Mouse (Mus musculus) heart, postnatal 14 days (tissue): ENCODE data around the gene Sgce. TPM values are rescaled to one million over a fixed set of nuclear protein-coding genes. Genes with fewer than 3 reads are reported as not detected.
A peak's percentile ranks its signal among the peaks of the same experiment; 100 is the strongest.

Experiments
- DNase-seq, 2 experiments: peaks; one replicate each; pipeline ENCODE4 v3.0.0; 2021 to 2022
- intact Hi-C: fragments of 180-260 bp; cut with DNase I; formaldehyde crosslinking; loops from one replicate; pipeline ENCODE4 v1.15.1; 2025
- total RNA-seq, 2 experiments: library from RNA; stranded (reverse); gene quantifications; 2 replicates each; pipeline ENCODE4 v1.2.3; 2021

The Sgce gene
- total RNA-seq, 2 experiments from 2014 or later, result 27.8 to 29.0 TPM

DNA sequence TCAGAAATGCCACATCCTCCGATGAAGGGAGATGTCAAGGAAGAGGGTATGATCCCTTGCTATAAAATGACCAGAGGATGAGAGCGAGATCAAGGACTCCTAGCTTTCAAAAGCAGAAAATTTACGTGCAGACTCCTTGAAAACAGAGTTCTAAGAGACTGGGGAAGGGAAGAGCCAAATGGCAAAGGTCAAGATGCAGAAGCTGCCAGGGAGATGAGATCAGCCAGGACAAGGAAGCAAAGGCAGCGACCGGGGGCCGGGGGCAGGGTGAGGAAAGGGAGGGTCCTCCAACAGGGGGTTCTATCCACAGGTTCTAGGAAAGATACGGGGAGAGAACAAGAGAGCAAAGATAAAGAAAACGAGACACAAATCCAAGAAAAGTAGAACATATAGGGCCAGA, 15.3 kb downstream of the Sgce start:
- intact Hi-C loops, result no loop called here
- no peak for DNase-seq

DNA sequence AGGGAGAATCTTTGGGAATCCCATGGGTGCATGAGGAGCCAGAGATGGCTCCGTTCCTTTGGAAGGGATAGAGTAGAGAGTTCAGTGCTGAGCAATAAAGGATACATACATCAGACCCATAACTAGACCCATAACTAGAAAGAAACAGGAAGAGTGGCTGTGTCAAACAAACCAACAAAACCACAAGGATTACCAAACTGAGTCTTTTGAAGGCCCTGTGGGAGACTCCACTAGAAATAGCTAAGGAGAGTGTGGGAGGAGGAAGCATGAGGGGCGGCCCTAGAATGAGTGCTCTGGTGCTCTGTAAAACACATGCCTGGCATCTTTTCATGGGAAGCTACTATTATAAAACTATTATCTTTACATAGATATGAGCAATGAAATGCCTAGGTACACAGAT, 18.7 kb downstream of the Sgce start:
- intact Hi-C loops, result no loop called here

GRCm38 (mm10) chr6:4723998-4724757, 22.8 kb downstream of the Sgce start:
- DNase-seq, result no peak
- intact Hi-C loops, result no loop called here

More for the DNA sequence above, 18.7 kb downstream of the Sgce start:
- DNase-seq, result no peak

- intact Hi-C loops, result no loop called here
Observed at GRCm38 (mm10) chr6:4722739-4723138, 24.3 kb downstream of the Sgce start.

DNA sequence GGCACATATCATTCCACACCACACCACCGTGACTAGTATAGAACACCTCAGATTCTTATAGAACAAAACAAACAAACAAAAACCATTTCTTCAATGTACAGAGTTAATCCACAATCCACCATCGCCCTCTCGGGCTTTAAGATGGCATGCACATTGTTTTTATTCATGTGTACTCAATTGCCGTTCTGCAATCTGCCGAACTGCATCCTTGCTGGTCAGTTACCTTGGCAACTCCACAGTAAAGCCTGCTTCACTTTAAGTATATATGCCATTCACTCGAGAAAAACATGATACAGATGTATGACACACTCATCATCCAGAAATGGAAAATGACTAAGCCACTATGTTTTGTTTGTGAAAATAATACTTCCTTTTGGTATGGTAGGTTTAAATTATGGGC, 24.9 kb downstream of the Sgce start:
- no peak for DNase-seq
- intact Hi-C loops, result no loop called here

More at GRCm38 (mm10) chr6:4722739-4723138, 24.3 kb downstream of the Sgce start:
- no peak for DNase-seq

DNA sequence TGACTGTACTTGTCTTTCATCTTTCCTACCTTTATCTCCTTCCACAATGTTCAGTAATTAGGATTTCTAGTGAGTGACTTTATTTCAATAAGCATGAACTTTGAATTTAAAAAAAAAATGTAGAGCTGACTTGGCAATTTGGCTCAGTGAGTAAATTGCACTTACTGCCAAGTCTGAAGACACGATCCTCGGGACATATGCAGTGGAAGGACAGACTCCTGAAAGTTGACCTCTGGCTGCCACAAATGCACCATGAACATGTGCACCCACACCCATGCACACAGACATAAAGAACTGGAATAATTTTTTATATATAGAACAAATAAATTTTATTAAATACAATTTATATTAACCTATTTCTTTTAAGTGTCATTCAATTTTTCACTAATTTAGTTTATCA, 29.7 kb downstream of the Sgce start:
- no peak for DNase-seq
- intact Hi-C loops, result no loop called here

- DNase-seq, result no peak
- intact Hi-C loops, result no loop called here
Observed at GRCm38 (mm10) chr6:4716171-4716570, 30.8 kb downstream of the Sgce start.

DNA sequence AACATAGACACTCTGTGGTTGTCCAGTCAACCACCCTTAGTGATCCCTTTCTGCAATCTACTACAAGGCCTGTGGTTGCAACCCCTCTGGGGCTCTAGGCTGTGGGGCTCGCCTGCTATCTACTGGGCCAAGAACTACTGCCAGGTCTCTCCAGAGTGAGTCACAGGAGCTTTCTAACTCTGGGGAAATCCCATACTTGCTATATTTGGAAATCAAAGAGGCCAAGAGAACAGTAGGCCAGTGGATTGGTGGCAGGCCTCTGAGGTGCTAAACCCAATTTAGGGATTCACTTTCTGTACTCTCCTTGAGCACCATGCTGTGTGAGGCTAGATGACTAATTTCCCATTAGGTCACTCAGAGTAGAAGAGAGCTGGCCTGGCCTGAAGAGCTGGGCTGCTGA, 38.0 kb downstream of the Sgce start:
- peak in 1 of 2 experiments; percentile 18 for DNase-seq
- intact Hi-C loops, result no loop called here

GRCm38 (mm10) chr6:4706415-4706814, 40.6 kb downstream of the Sgce start:
- intact Hi-C loops, result no loop called here
- no peak for DNase-seq

- no peak for DNase-seq
- intact Hi-C loops, result no loop called here
Observed at GRCm38 (mm10) chr6:4703908-4704307, 43.1 kb downstream of the Sgce start.

DNA sequence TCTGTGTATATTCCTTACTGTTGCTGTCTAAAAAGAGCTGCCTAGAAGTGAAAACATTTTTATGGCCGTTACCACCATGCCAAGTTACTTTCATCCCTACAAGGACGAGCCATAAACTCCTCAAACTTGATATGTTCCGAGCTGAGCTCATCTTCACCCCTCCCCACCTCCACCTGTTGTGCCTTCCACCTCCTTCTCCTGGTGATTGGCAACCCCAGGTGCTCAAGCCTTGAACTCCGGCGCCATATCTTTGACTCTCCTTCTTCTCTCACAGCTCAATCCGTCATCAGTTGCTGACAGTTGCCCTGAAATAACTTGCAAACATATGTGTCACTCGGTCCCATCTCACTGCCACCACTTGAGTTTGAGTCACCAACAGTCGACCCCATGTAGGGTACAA, 45.4 kb downstream of the Sgce start:
- intact Hi-C loops, result no loop called here
- DNase-seq, result no peak

GRCm38 (mm10) chr6:4695778-4696177, 51.2 kb downstream of the Sgce start:
- intact Hi-C loops, result no loop called here
- DNase-seq, result no peak

GRCm38 (mm10) chr6:4694672-4695231, 52.3 kb downstream of the Sgce start:
- intact Hi-C loops, result no loop called here
- DNase-seq, result no peak

- intact Hi-C loops, result no loop called here
- DNase-seq, result no peak
Observed at GRCm38 (mm10) chr6:4693544-4693943, 53.5 kb downstream of the Sgce start.

- no peak for DNase-seq
- intact Hi-C loops, result no loop called here
Observed at GRCm38 (mm10) chr6:4690438-4690837, 56.6 kb downstream of the Sgce start.

GRCm38 (mm10) chr6:4684706-4685340, 62.2 kb downstream of the Sgce start:
- intact Hi-C loops, result no loop called here
- DNase-seq, result no peak

DNA sequence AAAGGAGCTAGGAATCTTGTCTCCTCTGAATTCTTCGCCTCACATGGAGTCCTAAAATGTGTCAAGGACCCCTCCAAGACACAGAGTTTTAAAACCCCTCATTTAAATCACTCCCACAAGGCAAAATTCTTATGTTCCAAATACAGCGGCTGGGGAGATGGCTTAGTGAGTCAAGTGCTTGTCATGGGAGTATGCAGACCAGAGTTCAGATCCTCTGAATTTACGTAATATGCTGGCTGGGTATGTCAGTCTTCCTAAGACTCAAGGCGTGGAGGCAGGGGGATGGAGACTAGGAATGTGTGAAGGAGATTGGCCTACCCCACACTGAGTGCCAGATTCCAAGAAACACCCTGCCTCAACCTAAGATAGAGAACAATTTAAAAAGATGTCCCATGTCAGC, 66.4 kb downstream of the Sgce start:
- no peak for DNase-seq
- intact Hi-C loops, result no loop called here

DNA sequence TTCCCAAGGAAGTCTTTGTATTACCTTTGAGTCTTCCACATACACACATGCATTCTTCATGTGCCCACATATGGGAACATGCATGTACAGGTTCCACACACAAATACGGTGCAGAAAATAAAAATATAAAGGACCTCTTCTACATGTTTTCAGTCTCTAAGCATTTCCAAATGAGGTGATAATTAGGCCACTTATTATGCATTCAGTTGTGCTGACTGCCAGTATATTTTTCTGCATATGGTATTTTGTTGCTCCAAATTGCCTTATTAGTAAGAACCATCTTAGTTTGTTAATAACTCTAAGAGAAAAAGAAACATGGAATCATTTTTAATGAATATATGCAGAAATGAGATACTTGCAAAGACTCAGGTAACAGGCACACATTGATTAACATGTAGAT, 67.0 kb downstream of the Sgce start:
- DNase-seq, result no peak
- intact Hi-C loops, result no loop called here

DNA sequence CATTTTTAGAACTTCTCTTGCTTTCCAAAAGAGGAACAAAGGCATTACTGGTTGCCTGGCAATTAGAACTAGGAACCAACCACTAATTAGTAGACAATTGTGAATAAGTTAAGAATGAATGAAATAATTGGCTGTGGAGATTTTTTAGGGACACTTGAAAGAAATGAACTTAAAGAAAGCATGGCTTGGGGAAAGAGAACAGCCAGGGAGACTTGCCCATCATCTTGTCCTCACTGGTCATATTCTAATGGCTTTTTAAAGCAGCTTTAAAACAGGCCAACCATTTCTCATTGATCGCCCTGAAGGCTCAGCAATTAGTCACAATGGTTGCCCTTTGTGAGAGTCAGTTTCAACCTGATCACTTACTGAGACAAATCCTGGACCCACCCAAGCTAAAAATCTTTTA, 69.6 kb downstream of the Sgce start:
- DNase-seq, result no peak
- intact Hi-C loops, result no loop called here

- DNase-seq, result no peak
- intact Hi-C loops, result no loop called here
Observed at GRCm38 (mm10) chr6:4665154-4665553, 81.9 kb downstream of the Sgce start.

DNA sequence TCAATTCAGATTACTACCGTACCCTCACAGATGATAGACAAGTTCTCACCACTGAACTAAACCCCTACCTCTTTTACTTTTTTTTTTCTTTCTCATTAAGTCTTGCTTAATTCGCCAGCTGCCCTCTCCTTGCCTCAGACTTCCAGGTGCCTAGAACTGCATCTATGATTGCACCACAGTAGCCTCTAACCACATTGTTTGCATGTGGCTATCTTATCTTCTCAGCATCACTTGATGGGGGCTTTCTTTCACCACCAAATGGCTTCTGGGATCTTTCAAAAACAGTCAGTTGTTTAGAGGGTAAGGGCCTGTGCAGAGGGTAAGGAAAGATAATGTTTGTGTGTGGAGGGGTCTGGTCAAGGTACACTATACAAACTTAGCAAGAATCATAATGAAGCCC, 82.7 kb downstream of the Sgce start:
- intact Hi-C loops, result no loop called here
- DNase-seq, result no peak

DNA sequence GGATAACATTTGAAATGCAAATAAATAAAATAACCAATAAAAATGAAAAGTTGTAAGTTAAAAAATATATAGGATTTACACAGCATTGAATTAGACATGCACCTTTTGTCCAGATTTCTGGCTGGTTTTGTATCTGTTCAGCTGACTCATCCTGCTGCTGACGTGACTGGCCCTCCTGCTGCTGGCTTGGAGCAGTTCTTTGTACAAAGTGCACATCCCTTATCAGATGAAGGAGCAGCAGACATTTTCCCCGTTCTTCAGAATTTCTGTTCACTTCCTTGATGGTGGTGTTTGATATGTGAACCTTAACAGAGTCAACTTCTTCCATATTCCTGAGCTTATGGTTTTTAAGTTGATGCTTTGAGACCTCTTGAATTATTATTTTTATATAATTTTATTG, 83.5 kb downstream of the Sgce start:
- intact Hi-C loops, result no loop called here
- no peak for DNase-seq
